Mouse (Mus musculus): ENCODE results near the gene Rnf123. TPM values are rescaled to one million over a fixed set of nuclear protein-coding genes. Genes with fewer than 3 reads are reported as not detected.

Gene Rnf123
- polyA plus RNA-seq, 1 experiment from 2014 or later, result 13.8 TPM

GRCm38 (mm10) chr9:108099619-108100018 lies 16.5 kb upstream of the Rnf123 start:
- Histone ChIP-seq H3K4me2 (replicated peaks; ENCODE audit: low read depth) (no peak overlapping the region), H3K36me3 (ENCODE audit: control insufficient read depth, insufficient read depth, low read length) (no peaks in the 10 kb centered on the region), H3K4me1 (replicated peaks; ENCODE audit: control insufficient read depth, insufficient read depth) (no peaks in the 10 kb centered on the region), H3K4me3 (ENCODE audit: low read depth, low read length) (no peak overlapping the region), H3K9me3 (ENCODE audit: control insufficient read depth, low read length) (no peaks in the 10 kb centered on the region), H3K27me3 (ENCODE audit: control insufficient read depth, insufficient read depth, low read length) (no peaks in the 10 kb centered on the region), H3K27ac (replicated peaks) (no peak overlapping the region), H3K9ac (ENCODE audit: low read length) (no peak overlapping the region)
- TF ChIP-seq CTCF (IDR thresholded peaks at IDR 0.05; ENCODE audit: low read depth) (no peak), EP300 (optimal IDR thresholded peaks at IDR 0.05) (no peak)
- 86% methylated on average over 8 of the region's 8 CpGs for WGBS
- no peak for ATAC-seq (ENCODE audit: low FRiP score, low TSS enrichment)
- no peak for DNase-seq (ENCODE audit: low spot score)

GRCm38 (mm10) chr9:108095949-108096712 lies 13.0 kb upstream of the Rnf123 start:
- Histone ChIP-seq H3K27me3 (ENCODE audit: control insufficient read depth, insufficient read depth, low read length) (no peaks in the 10 kb centered on the region), H3K27ac (replicated peaks) (0 out of 2 replicates have a peak overlapping the region, but pooled peaks have one; percentile 14), H3K9ac (ENCODE audit: low read length) (no peak overlapping the region), H3K36me3 (ENCODE audit: control insufficient read depth, insufficient read depth, low read length) (peaks cover 6% of the 10 kb centered on the region; the same call in 1 of the 2 replicates), H3K4me3 (ENCODE audit: low read depth, low read length) (no peak overlapping the region), H3K9me3 (ENCODE audit: control insufficient read depth, low read length) (no peaks in the 10 kb centered on the region), H3K4me2 (replicated peaks; ENCODE audit: low read depth) (no peak overlapping the region), H3K4me1 (replicated peaks; ENCODE audit: control insufficient read depth, insufficient read depth) (no peaks in the 10 kb centered on the region)
- peak; percentile 15; the same call in 1 of the 2 replicates for ATAC-seq (ENCODE audit: low FRiP score, low TSS enrichment)
- 49% methylated on average over 10 of the region's 10 CpGs for WGBS
- no peak for DNase-seq (ENCODE audit: low spot score)
- no peak for TF ChIP-seq EP300 (optimal IDR thresholded peaks at IDR 0.05)
- TF ChIP-seq CTCF (IDR thresholded peaks at IDR 0.05; ENCODE audit: low read depth), result peak; percentile 18; the same call in 1 of the 2 replicates

- H3K27me3 ChIP-seq (ENCODE audit: control insufficient read depth, insufficient read depth, low read length), result no peaks in the 10 kb centered on the region
- H3K4me2 ChIP-seq (replicated peaks; ENCODE audit: low read depth), result peak overlapping the region; percentile 98
- TF ChIP-seq CTCF (IDR thresholded peaks at IDR 0.05; ENCODE audit: low read depth), result peak; percentile 84
- no peak for TF ChIP-seq EP300 (optimal IDR thresholded peaks at IDR 0.05)
- peak overlapping the region; percentile 60; the same call in 1 of the 2 replicates for H3K4me3 ChIP-seq (ENCODE audit: low read depth, low read length)
- no peaks in the 10 kb centered on the region for H3K9me3 ChIP-seq (ENCODE audit: control insufficient read depth, low read length)
- DNase-seq (ENCODE audit: low spot score), result peak; percentile 79
- H3K27ac ChIP-seq (replicated peaks), result peak overlapping the region; percentile 86
- no peak overlapping the region for H3K9ac ChIP-seq (ENCODE audit: low read length)
- ATAC-seq (ENCODE audit: low FRiP score, low TSS enrichment), result 0 out of 2 replicates have a peak, but pooled peaks have one; percentile 27
- peaks cover 9% of the 10 kb centered on the region; the same call in 1 of the 2 replicates for H3K36me3 ChIP-seq (ENCODE audit: control insufficient read depth, insufficient read depth, low read length)
- WGBS, result 6% methylated on average over 3 of the region's 3 CpGs
- no peaks in the 10 kb centered on the region for H3K4me1 ChIP-seq (replicated peaks; ENCODE audit: control insufficient read depth, insufficient read depth)
Observed at GRCm38 (mm10) chr9:108095518-108095917, 12.4 kb upstream of the Rnf123 start.

GRCm38 (mm10) chr9:108094998-108095411 lies 11.9 kb upstream of the Rnf123 start:
- no peak for TF ChIP-seq EP300 (optimal IDR thresholded peaks at IDR 0.05)
- no peak for TF ChIP-seq CTCF (IDR thresholded peaks at IDR 0.05; ENCODE audit: low read depth)
- Histone ChIP-seq H3K4me1 (replicated peaks; ENCODE audit: control insufficient read depth, insufficient read depth) (no peaks in the 10 kb centered on the region), H3K9me3 (ENCODE audit: control insufficient read depth, low read length) (no peaks in the 10 kb centered on the region), H3K4me2 (replicated peaks; ENCODE audit: low read depth) (peak overlapping the region; percentile 98), H3K27ac (replicated peaks) (peak overlapping the region; percentile 86), H3K9ac (ENCODE audit: low read length) (peak overlapping the region; percentile 75), H3K36me3 (ENCODE audit: control insufficient read depth, insufficient read depth, low read length) (peaks cover 14% of the 10 kb centered on the region; the same call in 1 of the 2 replicates), H3K27me3 (ENCODE audit: control insufficient read depth, insufficient read depth, low read length) (no peaks in the 10 kb centered on the region), H3K4me3 (ENCODE audit: low read depth, low read length) (peak overlapping the region; percentile 60)
- peak; percentile 53 for ATAC-seq (ENCODE audit: low FRiP score, low TSS enrichment)
- WGBS, result under 1% methylated on average over 16 of the region's 16 CpGs
- DNase-seq (ENCODE audit: low spot score), result peak; percentile 76

GRCm38 (mm10) chr9:108094184-108094941 lies 11.2 kb upstream of the Rnf123 start, which contains the start of gene Apeh:
TSS of gene Apeh (minus strand) at chr9:108094606.
- ATAC-seq (ENCODE audit: low FRiP score, low TSS enrichment) (peak; percentile 93), DNase-seq (ENCODE audit: low spot score) (peak; percentile 97)
- peak; percentile 26 for TF ChIP-seq CTCF (IDR thresholded peaks at IDR 0.05; ENCODE audit: low read depth)
- no peak for TF ChIP-seq EP300 (optimal IDR thresholded peaks at IDR 0.05)
- Histone ChIP-seq H3K9ac (ENCODE audit: low read length) (peak within 1 kb of the TSS; percentile 75), H3K4me3 (ENCODE audit: low read depth, low read length) (peak within 1 kb of the TSS; percentile 60), H3K27ac (replicated peaks) (peak within 1 kb of the TSS; percentile 86), H3K4me2 (replicated peaks; ENCODE audit: low read depth) (peak within 1 kb of the TSS; percentile 98), H3K27me3 (ENCODE audit: control insufficient read depth, insufficient read depth, low read length) (no peaks in the 10 kb centered on the region), H3K36me3 (ENCODE audit: control insufficient read depth, insufficient read depth, low read length) (peaks cover 20% of the 10 kb centered on the region), H3K9me3 (ENCODE audit: control insufficient read depth, low read length) (no peaks in the 10 kb centered on the region), H3K4me1 (replicated peaks; ENCODE audit: control insufficient read depth, insufficient read depth) (no peaks in the 10 kb centered on the region)
- whole genome bisulfite sequencing, result under 1% methylated on average over 50 of the region's 52 CpGs

Data from stomach, postnatal 0 days (tissue).